ENCODE assay signal across 25 mouse cellular contexts in the genomic region with DNA sequence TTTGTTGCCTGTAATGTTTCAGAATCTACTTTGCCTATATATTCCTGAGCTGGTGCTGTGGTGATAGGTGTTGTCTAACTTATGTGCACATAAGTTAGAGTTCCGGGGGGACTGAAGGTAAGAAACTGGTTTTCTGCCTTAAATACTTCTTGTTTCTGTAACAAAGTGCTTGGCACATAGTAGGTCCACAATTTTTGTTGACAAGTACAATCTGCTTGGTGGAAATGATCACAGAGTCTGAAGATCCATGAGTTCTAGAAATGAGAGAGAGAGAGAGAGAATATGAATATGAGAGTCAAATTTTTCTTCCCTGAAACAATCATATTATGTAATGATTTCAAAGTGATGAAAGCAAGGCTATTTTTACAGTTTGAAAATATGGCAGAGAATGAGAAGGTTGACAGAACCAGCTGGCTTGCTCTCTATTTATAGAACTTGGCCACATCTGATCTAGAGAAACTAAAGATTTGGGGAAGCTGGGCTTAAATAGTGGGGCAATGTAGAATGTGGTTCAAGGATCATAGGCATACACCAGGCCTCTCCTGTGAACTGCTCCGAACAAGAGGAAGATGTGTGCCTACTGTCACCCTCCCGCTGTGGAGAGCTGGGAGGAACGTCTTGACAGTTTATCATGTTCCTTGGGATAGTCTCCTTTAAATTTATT. TPM values are rescaled to one million over a fixed set of nuclear protein-coding genes. Genes with fewer than 3 reads are reported as not detected.
DNase-seq lines count a peak whose midpoint lies in the region; ATAC-seq and TF ChIP-seq lines count a peak whose summit lies in the region.
"Had no signal": no experiment of that assay in that cellular context is flagged by ENCODE, and none has a peak within 500 bp of the region (broad histone marks: within the 10 kb centered on the region; RNA-seq: fewer than 3 reads in every experiment).

No protein-coding gene starts in this region.

- H3K4me1 ChIP-seq in lung, adult 2 months (ENCODE audit: control insufficient read depth, insufficient read depth, low read length), result no peaks in the 10 kb centered on the region
- peaks cover 2% of the 10 kb centered on the region for H3K4me1 ChIP-seq in cortical plate, adult 2 months (ENCODE audit: control insufficient read depth, insufficient read depth, low read length)
- peaks cover 15% of the 10 kb centered on the region for H3K4me1 ChIP-seq in heart, embryonic 12.5 days (replicated peaks)
- H3K4me1 ChIP-seq: forebrain, embryonic 15.5 days; hindbrain, embryonic 15.5 days; limb, embryonic 12.5 days; lung, embryonic 15.5 days; neural tube, embryonic 12.5 days had no signal

- no peaks in the 10 kb centered on the region for H3K9me3 ChIP-seq in heart, embryonic 12.5 days (replicated peaks)
- H3K9me3 ChIP-seq: forebrain, embryonic 15.5 days; heart, embryonic 10.5 days; hindbrain, embryonic 15.5 days; limb, embryonic 12.5 days; liver, embryonic 13.5 days; lung, embryonic 15.5 days; neural tube, embryonic 12.5 days had no signal

- no peak for TF ChIP-seq CTCF in lung, adult 2 months (IDR thresholded peaks at IDR 0.05; ENCODE audit: insufficient read depth, low read length)
- TF ChIP-seq CTCF in cortical plate, adult 2 months (IDR thresholded peaks at IDR 0.05; ENCODE audit: extremely low read depth, insufficient read depth, low read length), result no peak

- no peaks in the 10 kb centered on the region for H3K27me3 ChIP-seq in heart, embryonic 12.5 days (replicated peaks)
- H3K27me3 ChIP-seq: forebrain, embryonic 15.5 days; hindbrain, embryonic 15.5 days; limb, embryonic 12.5 days; liver, embryonic 13.5 days; lung, embryonic 15.5 days; neural tube, embryonic 12.5 days had no signal

- H3K9ac ChIP-seq in heart, embryonic 12.5 days, result no peak overlapping the region
- H3K9ac ChIP-seq: forebrain, embryonic 15.5 days; hindbrain, embryonic 15.5 days; limb, embryonic 12.5 days; liver, embryonic 13.5 days; lung, embryonic 15.5 days; neural tube, embryonic 12.5 days had no signal

- TF ChIP-seq POLR2A in lung, adult 2 months (IDR thresholded peaks at IDR 0.05; ENCODE audit: borderline replicate concordance, extremely low read depth, low read depth, low read length), result no peak
- TF ChIP-seq POLR2A in cortical plate, adult 2 months (IDR thresholded peaks at IDR 0.05; ENCODE audit: extremely low read depth, insufficient read depth, low read length), result no peak

- H3K27ac ChIP-seq in cortical plate, adult 2 months (ENCODE audit: insufficient read depth, low read length), result peak overlapping the region; percentile 54
- H3K27ac ChIP-seq in heart, embryonic 12.5 days (ENCODE audit: poor library complexity, severe bottlenecking), result no peak overlapping the region
- H3K27ac ChIP-seq: forebrain, embryonic 15.5 days; heart, embryonic 10.5 days; hindbrain, embryonic 15.5 days; kidney, postnatal 0 days; limb, embryonic 12.5 days; liver, embryonic 13.5 days; lung, embryonic 15.5 days; neural tube, embryonic 12.5 days had no signal

- H3K36me3 ChIP-seq in heart, embryonic 12.5 days, result peaks cover 61% of the 10 kb centered on the region

- WGBS in lung, adult 2 months, result 83% methylated on average over 4 of the region's 4 CpGs
- 84% methylated on average over 4 of the region's 4 CpGs for WGBS in heart, embryonic 12.5 days

- DNase-seq in frontal cortex, postnatal 10 days (ENCODE audit: low spot score in 2 of 2), result no peak
- DNase-seq in lung, postnatal 25 days (ENCODE audit: low spot score), result peak; percentile 14
- DNase-seq in lung, adult 2 months, result no peak
- no peak for DNase-seq in adrenal gland, adult 18-20 months (ENCODE audit: low spot score in 2 of 2)
- DNase-seq: cerebellum, adult 9-11 months; embryo, embryonic 11 days; liver, embryonic 13.5 days; spleen, adult 18-20 months; thymus, adult 18-20 months had no signal

- peak; percentile 71 for ATAC-seq in frontal cortex, adult (ENCODE audit: low TSS enrichment)
- peak; percentile 88 for ATAC-seq in monocyte, adult 5-6 weeks (replicated peaks; ENCODE audit: insufficient number of reproducible peaks, low FRiP score, low TSS enrichment, poor library complexity, severe bottlenecking)
- ATAC-seq in heart, embryonic 12.5 days (ENCODE audit: insufficient number of reproducible peaks, low FRiP score), result no peak
- ATAC-seq: forebrain, embryonic 15.5 days; intestine, postnatal 0 days had no signal

- no peak overlapping the region for H3K4me3 ChIP-seq in lung, adult 2 months (replicated peaks; ENCODE audit: extremely low read depth, low read depth, low read length)
- H3K4me3 ChIP-seq in cortical plate, adult 2 months (ENCODE audit: insufficient read depth, low read length), result no peak overlapping the region
- no peak overlapping the region for H3K4me3 ChIP-seq in heart, embryonic 12.5 days
- H3K4me3 ChIP-seq: forebrain, embryonic 15.5 days; heart, embryonic 10.5 days; hindbrain, embryonic 15.5 days; limb, embryonic 12.5 days; liver, embryonic 13.5 days; lung, embryonic 15.5 days; neural tube, embryonic 12.5 days had no signal

- H3K4me2 ChIP-seq in heart, embryonic 12.5 days, result no peak overlapping the region
- H3K4me2 ChIP-seq: forebrain, embryonic 15.5 days; hindbrain, embryonic 15.5 days; limb, embryonic 12.5 days; liver, embryonic 13.5 days; lung, embryonic 15.5 days; neural tube, embryonic 12.5 days had no signal

RNA-seq across cellular contexts. Expression of gene Aagab, which starts 39.7 kb away (rescaled TPM):
- 9.5 and 10.9 TPM in 2 replicates for polyA plus RNA-seq in lung, adult 2 months (2012; rRNA removed)
- polyA plus RNA-seq in cortical plate, adult 2 months (2012; rRNA removed), result 30.7 and 33.8 TPM in 2 replicates
- 37.0 to 57.3 TPM (median 48.3 TPM) in 3 replicates for total RNA-seq in monocyte, adult 5-6 weeks (2017)
- total RNA-seq in adrenal gland, adult 18-20 months (2021), result 10 to 100 TPM; 26.4 to 28.8 TPM
- 23.2 and 26.2 TPM in 2 replicates for polyA plus RNA-seq in heart, embryonic 12.5 days (2016; fragmentation: Nextera tagmentation; extraction: Ambion mirVana)

RNA-seq across cellular contexts. Expression of gene Iqch, which starts 39.8 kb away (rescaled TPM):
- 0.07 and 0.11 TPM in 2 replicates for polyA plus RNA-seq in lung, adult 2 months (2012; rRNA removed)
- polyA plus RNA-seq in cortical plate, adult 2 months (2012; rRNA removed), result 0.04 and 0.13 TPM in 2 replicates
- total RNA-seq in monocyte, adult 5-6 weeks (2017), result not detected in 3 replicates
- not detected for total RNA-seq in adrenal gland, adult 18-20 months (2021)
- 0.08 TPM in 1 of 2 replicates, not detected in the other for polyA plus RNA-seq in heart, embryonic 12.5 days (2016; fragmentation: Nextera tagmentation; extraction: Ambion mirVana)
- total RNA-seq: gastrocnemius, postnatal 4 days; heart, postnatal 25 days; left cerebral cortex, postnatal 10 days; midbrain, postnatal 0 days had no signal
- polyA plus RNA-seq: heart, embryonic 10.5 days; intestine, postnatal 0 days; liver, embryonic 13.5 days had no signal
